Mouse (Mus musculus) lung, embryonic 14.5 days (tissue): ENCODE results near the gene Mpig6b. TPM values are rescaled to one million over a fixed set of nuclear protein-coding genes. Genes with fewer than 3 reads are reported as not detected.

Source experiments
- ATAC-seq: fragments of 200-750 bp; cut with Nextera tagmentation; 2 replicates; pipeline ENCODE4 v1.8.0; 2017; ENCODE audit warnings: mild to moderate bottlenecking, moderate TSS enrichment, moderate library complexity; ENCODE audit not compliant: insufficient read depth
- DNase-seq: peaks from one replicate; pipeline ENCODE4 v3.0.0-alpha.2; 2015
- H3K27ac ChIP-seq: fragments of 300-500 bp; sonication (generic); 2 replicates; pipeline ENCODE4 v1.5.1; 2014; ENCODE audit warnings: low read depth, mild to moderate bottlenecking, moderate library complexity
- H3K27me3 ChIP-seq: fragments of 300-500 bp; sonication (generic); 2 replicates; pipeline ENCODE4 v1.6.1; 2014; ENCODE audit warnings: low read length, control low read depth; ENCODE audit not compliant: insufficient read depth
- H3K36me3 ChIP-seq: fragments of 300-500 bp; sonication (generic); 2 replicates; pipeline ENCODE4 v1.6.1; 2014; ENCODE audit warnings: control low read depth; ENCODE audit not compliant: insufficient read depth
- H3K4me1 ChIP-seq: fragments of 300-500 bp; sonication (generic); 2 replicates; pipeline ENCODE4 v1.6.1; 2014; ENCODE audit warnings: antibody characterized with exemption, control low read depth; ENCODE audit not compliant: insufficient read depth
- H3K4me2 ChIP-seq: fragments of 300-500 bp; sonication (generic); 2 replicates; pipeline ENCODE4 v1.6.1; 2014; ENCODE audit warnings: mild to moderate bottlenecking
- H3K4me3 ChIP-seq: fragments of 300-500 bp; sonication (generic); 2 replicates; pipeline ENCODE4 v1.5.1; 2014; ENCODE audit warnings: low read depth, low read length
- H3K9ac ChIP-seq: fragments of 300-500 bp; sonication (generic); 2 replicates; pipeline ENCODE4 v1.6.1; 2014
- H3K9me3 ChIP-seq: fragments of 300-500 bp; sonication (generic); 2 replicates; pipeline ENCODE4 v1.6.1; 2016; ENCODE audit warnings: low read depth, low read length, control low read depth
- CTCF ChIP-seq: IDR thresholded peaks from 2 replicates; pipeline ENCODE4 v1.5.1; 2016; ENCODE audit warnings: antibody characterized with exemption, low read depth
- WGBS: fragments of 180-500 bp; shearing (Covaris S2); extraction: QIAGEN DNeasy Blood & Tissue Kit; methylation state at CpG from one replicate; pipeline ENCODE4 v1.1.7; 2014; 5-methylcytosine and 5-hydroxymethylcytosine counted together
- polyA plus RNA-seq: library from polyadenylated mRNA; unstranded; fragments of >200 nt; fragmentation: Nextera tagmentation; extraction: Ambion mirVana; gene quantifications from 2 replicates; pipeline ENCODE4 v1.2.1, GENCODE M21; 2014

Mpig6b gene
- polyA plus RNA-seq, 1 experiment from 2014 or later, result 1.4 TPM

GRCm38 (mm10) chr17:35019894-35020293 lies 46.1 kb downstream of the Mpig6b start:
- peaks cover 26% of the 10 kb centered on the region for H3K36me3 ChIP-seq
- no peak for TF ChIP-seq CTCF
- whole genome bisulfite sequencing, result 68% methylated on average over 11 of the region's 11 CpGs
- H3K27ac ChIP-seq, result no peak overlapping the region
- H3K4me3 ChIP-seq, result no peak overlapping the region
- no peak overlapping the region for H3K9ac ChIP-seq
- no peak overlapping the region for H3K4me2 ChIP-seq
- ATAC-seq (no peak), DNase-seq (no peak)
- H3K9me3 ChIP-seq, result no peaks in the 10 kb centered on the region
- no peaks in the 10 kb centered on the region for H3K27me3 ChIP-seq
- no peaks in the 10 kb centered on the region for H3K4me1 ChIP-seq

DNA sequence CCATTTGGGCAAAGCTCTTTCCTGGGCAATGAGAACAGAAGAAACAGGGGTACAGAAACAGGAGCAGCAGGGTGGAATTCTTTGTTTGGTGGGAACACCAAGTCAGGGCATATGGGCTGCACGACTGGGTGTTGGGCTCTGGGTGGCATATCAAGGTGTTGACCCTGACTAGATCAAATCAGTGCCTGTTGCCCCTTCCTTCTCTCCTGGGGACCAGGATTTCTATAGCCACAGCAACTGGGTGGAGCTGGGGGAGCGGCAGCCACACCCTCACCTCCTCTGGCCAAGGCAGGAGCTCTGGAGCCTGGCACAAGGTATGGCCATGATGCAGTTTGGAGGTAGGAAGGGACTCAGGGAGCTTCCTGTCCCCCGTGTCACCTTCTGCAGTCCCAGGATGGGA lies 47.8 kb downstream of the Mpig6b start:
- H3K9ac ChIP-seq, result no peak overlapping the region
- H3K27me3 ChIP-seq, result no peaks in the 10 kb centered on the region
- no peaks in the 10 kb centered on the region for H3K4me1 ChIP-seq
- no peak for TF ChIP-seq CTCF
- peaks cover 44% of the 10 kb centered on the region for H3K36me3 ChIP-seq
- no peak overlapping the region for H3K4me3 ChIP-seq
- DNase-seq (no peak), ATAC-seq (no peak)
- no peak overlapping the region for H3K4me2 ChIP-seq
- no peak overlapping the region for H3K27ac ChIP-seq
- no peaks in the 10 kb centered on the region for H3K9me3 ChIP-seq
- 70% methylated on average over 3 of the region's 3 CpGs for WGBS

GRCm38 (mm10) chr17:35017706-35018030 lies 48.3 kb downstream of the Mpig6b start:
- ATAC-seq (no peak), DNase-seq (no peak)
- Histone ChIP-seq H3K27ac (no peak overlapping the region), H3K4me2 (no peak overlapping the region), H3K4me1 (no peaks in the 10 kb centered on the region), H3K4me3 (no peak overlapping the region), H3K9me3 (no peaks in the 10 kb centered on the region), H3K9ac (no peak overlapping the region), H3K36me3 (peaks cover 49% of the 10 kb centered on the region), H3K27me3 (no peaks in the 10 kb centered on the region)
- TF ChIP-seq CTCF, result no peak
- WGBS, result 66% methylated on average over 14 of the region's 14 CpGs

- H3K36me3 ChIP-seq, result peaks cover 55% of the 10 kb centered on the region
- no peak overlapping the region for H3K9ac ChIP-seq
- no peaks in the 10 kb centered on the region for H3K27me3 ChIP-seq
- no peaks in the 10 kb centered on the region for H3K4me1 ChIP-seq
- DNase-seq (no peak), ATAC-seq (no peak)
- WGBS, result 72% methylated on average over 10 of the region's 10 CpGs
- no peak overlapping the region for H3K4me2 ChIP-seq
- H3K4me3 ChIP-seq, result no peak overlapping the region
- no peaks in the 10 kb centered on the region for H3K9me3 ChIP-seq
- no peak overlapping the region for H3K27ac ChIP-seq
- TF ChIP-seq CTCF, result no peak
These were observed 48.9 kb downstream of the Mpig6b start for GRCm38 (mm10) chr17:35016791-35017705.

DNA sequence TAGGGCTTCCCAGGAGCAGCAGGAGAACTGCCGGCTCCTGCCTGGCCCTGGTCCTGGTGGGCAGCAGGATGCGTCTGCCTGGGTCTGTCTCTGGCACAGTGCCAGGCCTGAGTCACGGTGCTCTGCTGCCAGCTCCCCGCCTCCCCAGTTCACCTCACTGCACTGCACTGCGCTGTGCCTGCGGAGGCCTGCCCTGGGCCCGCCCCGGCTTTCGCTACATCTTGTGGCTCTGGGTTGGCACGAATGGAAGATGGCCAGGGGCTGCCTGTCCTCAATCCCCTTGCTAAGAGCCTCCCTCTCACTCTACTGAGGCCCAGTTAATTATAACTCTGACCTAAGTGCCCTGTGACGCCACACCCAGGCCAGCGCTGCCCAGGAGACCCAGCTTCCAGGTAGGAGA lies 49.6 kb downstream of the Mpig6b start, which contains the start of gene Vwa7:
Gene Vwa7, plus strand, starts transcription at position 204 of the 400 bp plus-strand sequence.
- no peaks in the 10 kb centered on the region for H3K9me3 ChIP-seq
- H3K27ac ChIP-seq, result no peak within 1 kb of the TSS
- H3K36me3 ChIP-seq, result peaks cover 62% of the 10 kb centered on the region
- no peaks in the 10 kb centered on the region for H3K4me1 ChIP-seq
- no peak for TF ChIP-seq CTCF
- no peak within 1 kb of the TSS for H3K4me2 ChIP-seq
- no peak within 1 kb of the TSS for H3K4me3 ChIP-seq
- ATAC-seq (no peak), DNase-seq (peak; percentile 57)
- H3K9ac ChIP-seq, result no peak within 1 kb of the TSS
- 62% methylated on average over 12 of the region's 12 CpGs for WGBS
- H3K27me3 ChIP-seq, result no peaks in the 10 kb centered on the region

- Histone ChIP-seq H3K9me3 (no peaks in the 10 kb centered on the region), H3K9ac (no peak overlapping the region), H3K27ac (no peak overlapping the region), H3K4me1 (no peaks in the 10 kb centered on the region), H3K27me3 (no peaks in the 10 kb centered on the region), H3K4me2 (no peak overlapping the region), H3K36me3 (peaks cover 72% of the 10 kb centered on the region), H3K4me3 (no peak overlapping the region)
- no peak for DNase-seq
- 91% methylated on average over 16 of the region's 16 CpGs for WGBS
- ATAC-seq, result no peak
- no peak for TF ChIP-seq CTCF
These were observed 50.7 kb downstream of the Mpig6b start for GRCm38 (mm10) chr17:35015296-35015695.

DNA sequence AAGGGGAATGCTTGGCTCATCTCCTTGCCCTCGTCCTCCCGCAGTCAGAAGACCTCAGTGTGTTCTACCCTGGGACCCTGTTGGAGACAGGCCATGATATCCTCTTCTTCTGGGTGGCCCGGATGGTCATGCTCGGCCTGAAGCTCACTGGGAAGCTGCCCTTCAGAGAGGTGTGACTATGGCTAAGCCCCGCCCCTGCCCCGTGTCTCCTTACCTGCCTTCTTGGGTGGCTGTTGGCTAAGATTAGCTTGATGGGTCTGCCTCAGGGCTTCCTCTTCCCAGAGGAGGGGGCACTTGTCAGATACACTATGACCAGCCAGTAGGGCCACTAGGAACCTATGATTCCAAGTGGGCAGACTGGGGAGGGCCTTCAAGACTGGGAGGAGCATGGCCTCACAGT lies 52.8 kb downstream of the Mpig6b start:
- Histone ChIP-seq H3K9me3 (no peaks in the 10 kb centered on the region), H3K4me3 (no peak overlapping the region), H3K4me2 (no peak overlapping the region), H3K27ac (no peak overlapping the region), H3K27me3 (no peaks in the 10 kb centered on the region), H3K4me1 (no peaks in the 10 kb centered on the region), H3K36me3 (peaks cover 93% of the 10 kb centered on the region), H3K9ac (no peak overlapping the region)
- ATAC-seq, result no peak
- no peak for TF ChIP-seq CTCF
- WGBS, result 71% methylated on average over 6 of the region's 6 CpGs
- DNase-seq, result no peak

Other genes with a start within 250 kb of the Mpig6b start
- 22.2 and 25.0 TPM in 2 replicates for gene Stk19, start 229.2 kb downstream of the Mpig6b start, polyA plus RNA-seq
- gene Dxo, start 229.2 kb downstream of the Mpig6b start, polyA plus RNA-seq, result 56.0 and 71.5 TPM in 2 replicates
- gene Skiv2l, start 216.0 kb downstream of the Mpig6b start, polyA plus RNA-seq, result 44.6 and 50.3 TPM in 2 replicates
- 110 and 115 TPM in 2 replicates for gene Nelfe, start 215.8 kb downstream of the Mpig6b start, polyA plus RNA-seq
- gene Cfb, start 203.7 kb downstream of the Mpig6b start, polyA plus RNA-seq, result 1.8 and 2.5 TPM in 2 replicates
- 0.81 and 1.2 TPM in 2 replicates for gene Zbtb12, start 186.7 kb downstream of the Mpig6b start, polyA plus RNA-seq
- not detected in 2 replicates for gene Gm20547, start 184.1 kb downstream of the Mpig6b start, polyA plus RNA-seq
- 1.3 and 1.4 TPM in 2 replicates for gene C2, start 167.9 kb downstream of the Mpig6b start, polyA plus RNA-seq
- gene Ehmt2, start 167.7 kb downstream of the Mpig6b start, polyA plus RNA-seq, result 64.1 and 71.0 TPM in 2 replicates
- gene Slc44a4, start 151.7 kb downstream of the Mpig6b start, polyA plus RNA-seq, result 0.42 and 0.55 TPM in 2 replicates
- 10.6 and 11.6 TPM in 2 replicates for gene Neu1, start 134.9 kb downstream of the Mpig6b start, polyA plus RNA-seq
- 0.16 and 0.35 TPM in 2 replicates for gene Hspa1b, start 106.9 kb downstream of the Mpig6b start, polyA plus RNA-seq
- 1.3 TPM in 1 of 2 replicates, not detected in the other for gene Gm20481, start 96.3 kb downstream of the Mpig6b start, polyA plus RNA-seq
- gene Hspa1a, start 94.0 kb downstream of the Mpig6b start, polyA plus RNA-seq, result 2.0 and 2.1 TPM in 2 replicates
- 0.83 and 1.1 TPM in 2 replicates for gene Hspa1l, start 93.5 kb downstream of the Mpig6b start, polyA plus RNA-seq
- gene Lsm2, start 84.3 kb downstream of the Mpig6b start, polyA plus RNA-seq, result 241 and 265 TPM in 2 replicates
- 135 and 161 TPM in 2 replicates for gene Vars, start 65.2 kb downstream of the Mpig6b start, polyA plus RNA-seq
- 0.11 and 0.47 TPM in 2 replicates for gene Vwa7, start 49.6 kb downstream of the Mpig6b start, polyA plus RNA-seq
- 16.1 and 17.2 TPM in 2 replicates for gene Sapcd1, start 38.2 kb downstream of the Mpig6b start, polyA plus RNA-seq
- gene Msh5, start 19.4 kb downstream of the Mpig6b start, polyA plus RNA-seq, result 4.2 and 4.6 TPM in 2 replicates
- gene Clic1, start 16.2 kb downstream of the Mpig6b start, polyA plus RNA-seq, result 67.1 and 73.6 TPM in 2 replicates
- 319 and 338 TPM in 2 replicates for gene Ddah2, start 7.1 kb downstream of the Mpig6b start, polyA plus RNA-seq
- 0.38 TPM in 1 of 2 replicates, not detected in the other for gene Ly6g6c, start 796 bp downstream of the Mpig6b start, polyA plus RNA-seq
- gene Ly6g6e, start 10.7 kb upstream of the Mpig6b start, polyA plus RNA-seq, result 0.39 and 0.43 TPM in 2 replicates
- 2.7 and 4.0 TPM in 2 replicates for gene Ly6g6d, start 11.9 kb upstream of the Mpig6b start, polyA plus RNA-seq
- gene Ly6g6f, start 19.4 kb upstream of the Mpig6b start, polyA plus RNA-seq, result 0.49 and 0.96 TPM in 2 replicates
- 79.7 and 80.9 TPM in 2 replicates for gene Abhd16a, start 23.1 kb upstream of the Mpig6b start, polyA plus RNA-seq
- not detected in 2 replicates for gene Ly6g5c, start 42.1 kb upstream of the Mpig6b start, polyA plus RNA-seq
- 1.1 TPM in 2 replicates for gene Ly6g5b, start 49.2 kb upstream of the Mpig6b start, polyA plus RNA-seq
- 18.3 and 19.0 TPM in 2 replicates for gene Gpank1, start 55.3 kb upstream of the Mpig6b start, polyA plus RNA-seq
- 288 and 291 TPM in 2 replicates for gene Csnk2b, start 55.9 kb upstream of the Mpig6b start, polyA plus RNA-seq
- 6.8 and 7.6 TPM in 2 replicates for gene D17H6S53E, start 60.2 kb upstream of the Mpig6b start, polyA plus RNA-seq
- gene Apom, start 65.9 kb upstream of the Mpig6b start, polyA plus RNA-seq, result 0.31 and 0.67 TPM in 2 replicates
- gene Bag6, start 69.0 kb upstream of the Mpig6b start, polyA plus RNA-seq, result 65.9 and 69.1 TPM in 2 replicates
- 210 and 238 TPM in 2 replicates for gene Prrc2a, start 98.7 kb upstream of the Mpig6b start, polyA plus RNA-seq
- gene Aif1, start 109.9 kb upstream of the Mpig6b start, polyA plus RNA-seq, result 6.0 and 11.9 TPM in 2 replicates
- gene Lst1, start 122.3 kb upstream of the Mpig6b start, polyA plus RNA-seq, result 11.6 and 14.1 TPM in 2 replicates
- gene Ltb, start 128.3 kb upstream of the Mpig6b start, polyA plus RNA-seq, result 0.43 TPM in 1 of 2 replicates, not detected in the other
- 0.12 and 0.21 TPM in 2 replicates for gene Tnf, start 135.8 kb upstream of the Mpig6b start, polyA plus RNA-seq
- gene Lta, start 139.2 kb upstream of the Mpig6b start, polyA plus RNA-seq, result 0.26 TPM in 1 of 2 replicates, not detected in the other
- gene Gm16181, start 154.7 kb upstream of the Mpig6b start, polyA plus RNA-seq, result 0.37 and 0.70 TPM in 2 replicates
- gene Atp6v1g2, start 167.5 kb upstream of the Mpig6b start, polyA plus RNA-seq, result 3.7 and 5.9 TPM in 2 replicates
- 3.0 and 4.5 TPM in 2 replicates for gene Nfkbil1, start 169.6 kb upstream of the Mpig6b start, polyA plus RNA-seq
- 529 and 569 TPM in 2 replicates for gene Ddx39b, start 175.6 kb upstream of the Mpig6b start, polyA plus RNA-seq
- 69.7 and 73.2 TPM in 2 replicates for gene H2-D1, start 196.5 kb upstream of the Mpig6b start, polyA plus RNA-seq